Mouse (Mus musculus): ENCODE measurements around the gene Uqcrq. TPM values are rescaled to one million over a fixed set of nuclear protein-coding genes. Genes with fewer than 3 reads are reported as not detected.

Uqcrq gene
- polyA plus RNA-seq, 1 experiment from 2014 or later = 612 TPM

GRCm38 (mm10) chr11:53425711-53426255 is 4.8 kb downstream of the Uqcrq start:
- WGBS = 87% methylated on average over 6 of the region's 6 CpGs
- Histone ChIP-seq H3K9me3 (no peaks in the 10 kb centered on the region), H3K4me3 (no peak overlapping the region), H3K27ac (no peak overlapping the region), H3K36me3 (replicated peaks) (peaks cover 38% of the 10 kb centered on the region), H3K4me1 (peaks cover 12% of the 10 kb centered on the region), H3K27me3 (ENCODE audit: poor library complexity, severe bottlenecking) (no peaks in the 10 kb centered on the region)
- no peak for DNase-seq (ENCODE audit: extremely low spot score, low spot score)

- WGBS = 86% methylated on average over 3 of the region's 3 CpGs
- peaks cover 42% of the 10 kb centered on the region for H3K36me3 ChIP-seq (replicated peaks)
- H3K9me3 ChIP-seq = no peaks in the 10 kb centered on the region
Observed at GRCm38 (mm10) chr11:53425251-53425650, 5.4 kb downstream of the Uqcrq start.

GRCm38 (mm10) chr11:53424826-53425225 is 5.8 kb downstream of the Uqcrq start:
- no peaks in the 10 kb centered on the region for H3K27me3 ChIP-seq (ENCODE audit: poor library complexity, severe bottlenecking)
- no peak for DNase-seq (ENCODE audit: extremely low spot score, low spot score)
- peaks cover 46% of the 10 kb centered on the region for H3K36me3 ChIP-seq (replicated peaks)
- no peaks in the 10 kb centered on the region for H3K9me3 ChIP-seq
- H3K4me1 ChIP-seq = peaks cover 8% of the 10 kb centered on the region
- H3K27ac ChIP-seq = no peak overlapping the region
- 78% methylated on average over 2 of the region's 2 CpGs for WGBS
- no peak overlapping the region for H3K4me3 ChIP-seq

More at GRCm38 (mm10) chr11:53425251-53425650, 5.4 kb downstream of the Uqcrq start:
- no peak overlapping the region for H3K4me3 ChIP-seq
- H3K27ac ChIP-seq = no peak overlapping the region
- DNase-seq (ENCODE audit: extremely low spot score, low spot score) = no peak
- peaks cover 12% of the 10 kb centered on the region for H3K4me1 ChIP-seq
- no peaks in the 10 kb centered on the region for H3K27me3 ChIP-seq (ENCODE audit: poor library complexity, severe bottlenecking)

GRCm38 (mm10) chr11:53423036-53423435 is 7.6 kb downstream of the Uqcrq start, which contains the start of gene Leap2:
TSS of gene Leap2 (minus strand) at chr11:53423170.
- no peak within 1 kb of the TSS for H3K27ac ChIP-seq
- H3K4me3 ChIP-seq = no peak within 1 kb of the TSS
- no peaks in the 10 kb centered on the region for H3K9me3 ChIP-seq
- no peak for DNase-seq (ENCODE audit: extremely low spot score, low spot score)
- H3K4me1 ChIP-seq = no peaks in the 10 kb centered on the region
- peaks cover 49% of the 10 kb centered on the region for H3K36me3 ChIP-seq (replicated peaks)
- no peaks in the 10 kb centered on the region for H3K27me3 ChIP-seq (ENCODE audit: poor library complexity, severe bottlenecking)
- 91% methylated on average over 4 of the region's 4 CpGs for WGBS

GRCm38 (mm10) chr11:53418048-53418447 is 12.6 kb downstream of the Uqcrq start:
- no peaks in the 10 kb centered on the region for H3K27me3 ChIP-seq (ENCODE audit: poor library complexity, severe bottlenecking)
- H3K36me3 ChIP-seq (replicated peaks) = peaks cover 86% of the 10 kb centered on the region
- H3K4me3 ChIP-seq = no peak overlapping the region
- no peaks in the 10 kb centered on the region for H3K4me1 ChIP-seq
- no peak for DNase-seq (ENCODE audit: extremely low spot score, low spot score)
- no peak overlapping the region for H3K27ac ChIP-seq
- no peaks in the 10 kb centered on the region for H3K9me3 ChIP-seq

GRCm38 (mm10) chr11:53413871-53414270 is 16.8 kb downstream of the Uqcrq start:
- Histone ChIP-seq H3K9me3 (no peaks in the 10 kb centered on the region), H3K27me3 (ENCODE audit: poor library complexity, severe bottlenecking) (no peaks in the 10 kb centered on the region), H3K4me3 (no peak overlapping the region), H3K4me1 (no peaks in the 10 kb centered on the region), H3K36me3 (replicated peaks) (peaks cover 98% of the 10 kb centered on the region), H3K27ac (no peak overlapping the region)
- no peak for DNase-seq (ENCODE audit: extremely low spot score, low spot score)
- WGBS = 98% methylated on average over 4 of the region's 4 CpGs

- peaks cover 97% of the 10 kb centered on the region for H3K36me3 ChIP-seq (replicated peaks)
- H3K9me3 ChIP-seq = no peaks in the 10 kb centered on the region
- no peak overlapping the region for H3K4me3 ChIP-seq
- H3K27me3 ChIP-seq (ENCODE audit: poor library complexity, severe bottlenecking) = no peaks in the 10 kb centered on the region
- no peaks in the 10 kb centered on the region for H3K4me1 ChIP-seq
- DNase-seq (ENCODE audit: extremely low spot score, low spot score) = no peak
- H3K27ac ChIP-seq = no peak overlapping the region
Observed at GRCm38 (mm10) chr11:53411738-53412137, 18.9 kb downstream of the Uqcrq start.

- no peak for DNase-seq (ENCODE audit: extremely low spot score, low spot score)
- 90% methylated on average over 1 of the region's 1 CpGs for WGBS
- no peak overlapping the region for H3K27ac ChIP-seq
- no peaks in the 10 kb centered on the region for H3K27me3 ChIP-seq (ENCODE audit: poor library complexity, severe bottlenecking)
- no peaks in the 10 kb centered on the region for H3K4me1 ChIP-seq
- H3K4me3 ChIP-seq = no peak overlapping the region
- H3K36me3 ChIP-seq (replicated peaks) = peaks cover 97% of the 10 kb centered on the region
- no peaks in the 10 kb centered on the region for H3K9me3 ChIP-seq
Observed at GRCm38 (mm10) chr11:53403638-53404037, 27.0 kb downstream of the Uqcrq start.

GRCm38 (mm10) chr11:53393856-53394255 is 36.8 kb downstream of the Uqcrq start:
- no peak for DNase-seq (ENCODE audit: extremely low spot score, low spot score)
- peaks cover 88% of the 10 kb centered on the region for H3K36me3 ChIP-seq (replicated peaks)
- no peak overlapping the region for H3K27ac ChIP-seq
- no peaks in the 10 kb centered on the region; the same call in 1 of the 2 replicates for H3K9me3 ChIP-seq
- 92% methylated on average over 1 of the region's 1 CpGs for WGBS
- no peak overlapping the region for H3K4me3 ChIP-seq
- H3K4me1 ChIP-seq = no peaks in the 10 kb centered on the region
- H3K27me3 ChIP-seq (ENCODE audit: poor library complexity, severe bottlenecking) = no peaks in the 10 kb centered on the region

- no peaks in the 10 kb centered on the region for H3K4me1 ChIP-seq
- 93% methylated on average over 2 of the region's 2 CpGs for WGBS
- H3K27me3 ChIP-seq (ENCODE audit: poor library complexity, severe bottlenecking) = no peaks in the 10 kb centered on the region
- no peaks in the 10 kb centered on the region for H3K9me3 ChIP-seq
- no peak overlapping the region for H3K27ac ChIP-seq
- H3K4me3 ChIP-seq = no peak overlapping the region
- peaks cover 83% of the 10 kb centered on the region for H3K36me3 ChIP-seq (replicated peaks)
- DNase-seq (ENCODE audit: extremely low spot score, low spot score) = no peak
Observed at GRCm38 (mm10) chr11:53383758-53384428, 46.7 kb downstream of the Uqcrq start.

GRCm38 (mm10) chr11:53378918-53379317 is 51.7 kb downstream of the Uqcrq start:
- H3K4me1 ChIP-seq = no peaks in the 10 kb centered on the region
- 89% methylated on average over 1 of the region's 1 CpGs for WGBS
- no peaks in the 10 kb centered on the region for H3K9me3 ChIP-seq
- no peak overlapping the region for H3K27ac ChIP-seq
- peaks cover 83% of the 10 kb centered on the region for H3K36me3 ChIP-seq (replicated peaks)
- H3K27me3 ChIP-seq (ENCODE audit: poor library complexity, severe bottlenecking) = no peaks in the 10 kb centered on the region
- no peak overlapping the region for H3K4me3 ChIP-seq
- no peak for DNase-seq (ENCODE audit: extremely low spot score, low spot score)

All from forebrain, embryonic 10.5 days (tissue).